Mouse (Mus musculus) midbrain, embryonic 14.5 days (tissue): ENCODE results near the gene Olfr1202. TPM values are rescaled to one million over a fixed set of nuclear protein-coding genes. Genes with fewer than 3 reads are reported as not detected.

ENCODE experiments used
- ATAC-seq: fragments of 200-750 bp; cut with Nextera tagmentation; 2 replicates; pipeline ENCODE4 v1.8.0; 2017; ENCODE audit warnings: moderate number of reproducible peaks, moderate library complexity; ENCODE audit not compliant: low FRiP score, low TSS enrichment
- DNase-seq: peaks from one replicate; pipeline ENCODE4 v3.0.0-alpha.2; 2015
- H3K27ac ChIP-seq: fragments of 300-500 bp; sonication (generic); replicated peaks from 2 replicates; pipeline ENCODE4 v1.5.1; 2014; ENCODE audit warnings: mild to moderate bottlenecking, low read depth, low read length, moderate library complexity
- H3K27me3 ChIP-seq: fragments of 300-500 bp; sonication (generic); 2 replicates; pipeline ENCODE4 v1.6.1; 2014; ENCODE audit warnings: low read length, control low read depth, mixed read lengths; ENCODE audit not compliant: control insufficient read depth, insufficient read depth
- H3K36me3 ChIP-seq: fragments of 300-500 bp; sonication (generic); 2 replicates; pipeline ENCODE4 v1.6.1; 2014; ENCODE audit warnings: low read length, control low read depth; ENCODE audit not compliant: control insufficient read depth, insufficient read depth
- H3K4me1 ChIP-seq: fragments of 300-500 bp; sonication (generic); 2 replicates; pipeline ENCODE4 v1.6.1; 2014; ENCODE audit warnings: mild to moderate bottlenecking, antibody characterized with exemption, low read length, control low read depth; ENCODE audit not compliant: control insufficient read depth, insufficient read depth
- H3K4me2 ChIP-seq: fragments of 300-500 bp; sonication (generic); 2 replicates; pipeline ENCODE4 v1.6.1; 2014; ENCODE audit warnings: mild to moderate bottlenecking, low read length, moderate library complexity
- H3K4me3 ChIP-seq: fragments of 300-500 bp; sonication (generic); replicated peaks from 2 replicates; pipeline ENCODE4 v1.5.1; 2014; ENCODE audit warnings: low read depth, low read length
- H3K9ac ChIP-seq: fragments of 300-500 bp; sonication (generic); replicated peaks from 2 replicates; pipeline ENCODE4 v1.6.1; 2014; ENCODE audit warnings: mild to moderate bottlenecking, low read length, moderate library complexity
- H3K9me3 ChIP-seq: fragments of 300-500 bp; sonication (generic); 2 replicates; pipeline ENCODE4 v1.6.1; 2016; ENCODE audit warnings: low read length, control low read depth, mixed read lengths; ENCODE audit not compliant: control insufficient read depth
- WGBS: fragments of 180-500 bp; shearing (Covaris S2); extraction: QIAGEN DNeasy Blood & Tissue Kit; methylation state at CpG from one replicate; pipeline ENCODE4 v1.1.7; 2014; 5-methylcytosine and 5-hydroxymethylcytosine counted together
- polyA plus RNA-seq: library from polyadenylated mRNA; unstranded; fragments of >200 nt; fragmentation: Nextera tagmentation; extraction: Ambion mirVana; gene quantifications from 2 replicates; pipeline ENCODE4 v1.2.1, GENCODE M21; 2014

The Olfr1202 gene
- not detected in 2 replicates for polyA plus RNA-seq

- DNase-seq = no peak
- no peak within 1 kb of the TSS for H3K27ac ChIP-seq
- no peaks in the 10 kb centered on the region for H3K4me1 ChIP-seq
- no peak within 1 kb of the TSS for H3K4me2 ChIP-seq
- H3K4me3 ChIP-seq = no peak within 1 kb of the TSS
- no peak within 1 kb of the TSS for H3K9ac ChIP-seq
- 61% methylated on average over 1 of the region's 1 CpGs for WGBS
- H3K27me3 ChIP-seq = no peaks in the 10 kb centered on the region
- no peaks in the 10 kb centered on the region for H3K9me3 ChIP-seq
- H3K36me3 ChIP-seq = no peaks in the 10 kb centered on the region
- no peak for ATAC-seq
These were observed at the start of gene Olfr1202 for GRCm38 (mm10) chr2:88814196-88814595. Olfr1202 (plus strand) TSS chr2:88814496.

GRCm38 (mm10) chr2:88770388-88770787 is 43.9 kb upstream of the Olfr1202 start, which contains the start of gene Olfr1200:
Olfr1200 (minus strand) TSS chr2:88770488.
- ATAC-seq (no peak), DNase-seq (no peak)
- Histone ChIP-seq H3K9me3 (no peaks in the 10 kb centered on the region), H3K4me3 (no peak within 1 kb of the TSS), H3K36me3 (no peaks in the 10 kb centered on the region), H3K27me3 (no peaks in the 10 kb centered on the region), H3K27ac (no peak within 1 kb of the TSS), H3K4me2 (no peak within 1 kb of the TSS), H3K9ac (no peak within 1 kb of the TSS), H3K4me1 (no peaks in the 10 kb centered on the region)
- WGBS = 86% methylated on average over 2 of the region's 2 CpGs

- WGBS = 85% methylated on average over 6 of the region's 6 CpGs
These were observed 21.6 kb upstream of the Olfr1202 start, which contains the start of gene Olfr1201 for GRCm38 (mm10) chr2:88792736-88793135. Olfr1201 (plus strand) TSS chr2:88793036.

GRCm38 (mm10) chr2:88829437-88829836 is 15.1 kb downstream of the Olfr1202 start, which contains the start of gene Olfr1205:
Olfr1205 (plus strand) TSS chr2:88829737.
- no peaks in the 10 kb centered on the region for H3K27me3 ChIP-seq
- H3K4me2 ChIP-seq = no peak within 1 kb of the TSS
- no peak within 1 kb of the TSS for H3K4me3 ChIP-seq
- no peaks in the 10 kb centered on the region for H3K36me3 ChIP-seq
- H3K9me3 ChIP-seq = no peaks in the 10 kb centered on the region
- no peak within 1 kb of the TSS for H3K9ac ChIP-seq
- DNase-seq = no peak
- no peak within 1 kb of the TSS for H3K27ac ChIP-seq
- ATAC-seq = no peak; the same call in 1 of the 2 replicates
- H3K4me1 ChIP-seq = no peaks in the 10 kb centered on the region
- 93% methylated on average over 2 of the region's 2 CpGs for whole genome bisulfite sequencing

More at GRCm38 (mm10) chr2:88792736-88793135, 21.6 kb upstream of the Olfr1202 start, which contains the start of gene Olfr1201:
- no peaks in the 10 kb centered on the region for H3K36me3 ChIP-seq
- H3K27ac ChIP-seq = no peak within 1 kb of the TSS
- H3K9me3 ChIP-seq = no peaks in the 10 kb centered on the region
- no peaks in the 10 kb centered on the region for H3K4me1 ChIP-seq
- no peaks in the 10 kb centered on the region for H3K27me3 ChIP-seq
- no peak within 1 kb of the TSS for H3K4me2 ChIP-seq
- H3K4me3 ChIP-seq = no peak within 1 kb of the TSS
- DNase-seq = no peak
- H3K9ac ChIP-seq = no peak within 1 kb of the TSS
- no peak for ATAC-seq

GRCm38 (mm10) chr2:88838477-88838876 is 24.2 kb downstream of the Olfr1202 start:
- H3K36me3 ChIP-seq = no peaks in the 10 kb centered on the region
- WGBS = 95% methylated on average over 2 of the region's 2 CpGs
- ATAC-seq = no peak

GRCm38 (mm10) chr2:88848992-88849391 is 34.7 kb downstream of the Olfr1202 start, which contains the start of gene Olfr1204:
Olfr1204 (plus strand) TSS chr2:88849292.
- ATAC-seq (no peak), DNase-seq (no peak)
- Histone ChIP-seq H3K4me2 (no peak within 1 kb of the TSS), H3K4me1 (no peaks in the 10 kb centered on the region), H3K27me3 (no peaks in the 10 kb centered on the region), H3K9me3 (no peaks in the 10 kb centered on the region), H3K9ac (no peak within 1 kb of the TSS), H3K27ac (no peak within 1 kb of the TSS), H3K4me3 (no peak within 1 kb of the TSS), H3K36me3 (no peaks in the 10 kb centered on the region)
- WGBS = 88% methylated on average over 1 of the region's 1 CpGs

More at GRCm38 (mm10) chr2:88838477-88838876, 24.2 kb downstream of the Olfr1202 start:
- Histone ChIP-seq H3K9ac (no peak overlapping the region), H3K27me3 (no peaks in the 10 kb centered on the region), H3K4me2 (no peak overlapping the region), H3K4me3 (no peak overlapping the region), H3K9me3 (no peaks in the 10 kb centered on the region), H3K27ac (no peak overlapping the region), H3K4me1 (no peaks in the 10 kb centered on the region)
- DNase-seq = no peak

- no peak for DNase-seq
- Histone ChIP-seq H3K9ac (no peak within 1 kb of the TSS), H3K4me3 (no peak within 1 kb of the TSS), H3K27ac (no peak within 1 kb of the TSS), H3K27me3 (no peaks in the 10 kb centered on the region), H3K4me2 (no peak within 1 kb of the TSS), H3K36me3 (no peaks in the 10 kb centered on the region), H3K9me3 (no peaks in the 10 kb centered on the region), H3K4me1 (no peaks in the 10 kb centered on the region)
- ATAC-seq = no peak
- 88% methylated on average over 2 of the region's 2 CpGs for WGBS
These were observed 48.6 kb downstream of the Olfr1202 start, which contains the start of gene Olfr1206 for GRCm38 (mm10) chr2:88862931-88863330. Olfr1206 (plus strand) TSS chr2:88863231.

Other genes with a start within 250 kb of the Olfr1202 start
- not detected in 2 replicates for gene Olfr1189, start 228.0 kb upstream of the Olfr1202 start, polyA plus RNA-seq
- gene Olfr1191-ps1, start 174.0 kb upstream of the Olfr1202 start, polyA plus RNA-seq = not detected in 2 replicates
- not detected in 2 replicates for gene Olfr1192-ps1, start 166.0 kb upstream of the Olfr1202 start, polyA plus RNA-seq
- gene Olfr1193, start 138.9 kb upstream of the Olfr1202 start, polyA plus RNA-seq = not detected in 2 replicates
- gene Olfr1195, start 125.3 kb upstream of the Olfr1202 start, polyA plus RNA-seq = not detected in 2 replicates
- not detected in 2 replicates for gene Olfr1196, start 109.9 kb upstream of the Olfr1202 start, polyA plus RNA-seq
- gene Olfr1197, start 82.1 kb upstream of the Olfr1202 start, polyA plus RNA-seq = not detected in 2 replicates
- gene Olfr1198, start 63.1 kb upstream of the Olfr1202 start, polyA plus RNA-seq = not detected in 2 replicates
- gene Olfr1199, start 54.0 kb upstream of the Olfr1202 start, polyA plus RNA-seq = not detected in 2 replicates
- gene Olfr1200, start 44.0 kb upstream of the Olfr1202 start, polyA plus RNA-seq = not detected in 2 replicates
- not detected in 2 replicates for gene Olfr1201, start 21.5 kb upstream of the Olfr1202 start, polyA plus RNA-seq
- gene Olfr1205, start 15.2 kb downstream of the Olfr1202 start, polyA plus RNA-seq = not detected in 2 replicates
- not detected in 2 replicates for gene Olfr1204, start 34.8 kb downstream of the Olfr1202 start, polyA plus RNA-seq
- gene Olfr1206, start 48.7 kb downstream of the Olfr1202 start, polyA plus RNA-seq = not detected in 2 replicates
- gene Olfr1208, start 87.8 kb downstream of the Olfr1202 start, polyA plus RNA-seq = not detected in 2 replicates
- gene Olfr1209, start 100.7 kb downstream of the Olfr1202 start, polyA plus RNA-seq = not detected in 2 replicates
- not detected in 2 replicates for gene Olfr1211, start 123.6 kb downstream of the Olfr1202 start, polyA plus RNA-seq
- gene Olfr1212, start 139.5 kb downstream of the Olfr1202 start, polyA plus RNA-seq = not detected in 2 replicates
- not detected in 2 replicates for gene Gm13762, start 165.8 kb downstream of the Olfr1202 start, polyA plus RNA-seq
- not detected in 2 replicates for gene Olfr1214, start 178.2 kb downstream of the Olfr1202 start, polyA plus RNA-seq
- not detected in 2 replicates for gene Olfr1215, start 192.5 kb downstream of the Olfr1202 start, polyA plus RNA-seq
- not detected in 2 replicates for gene Olfr1216, start 203.8 kb downstream of the Olfr1202 start, polyA plus RNA-seq
- not detected in 2 replicates for gene Olfr1217, start 217.6 kb downstream of the Olfr1202 start, polyA plus RNA-seq
- gene Olfr1218, start 246.7 kb downstream of the Olfr1202 start, polyA plus RNA-seq = not detected in 2 replicates